Mouse (Mus musculus) T-helper 2 cell (primary cell): Measurements from ENCODE around the gene Spin1.
"Not testable (repeated sequence)": the region's sequence is repeated elsewhere in the genome, so short reads cannot be mapped to it uniquely, and the experiment has no call there.

Experiments used
- in situ Hi-C: fragments of 300-600 bp; cut with MboI, MseI; formaldehyde crosslinking; loops from one replicate; pipeline ENCODE4 v1.15.1; 2025; ENCODE audit warnings: high pct_unique_total_duplicates

The Spin1 gene

DNA sequence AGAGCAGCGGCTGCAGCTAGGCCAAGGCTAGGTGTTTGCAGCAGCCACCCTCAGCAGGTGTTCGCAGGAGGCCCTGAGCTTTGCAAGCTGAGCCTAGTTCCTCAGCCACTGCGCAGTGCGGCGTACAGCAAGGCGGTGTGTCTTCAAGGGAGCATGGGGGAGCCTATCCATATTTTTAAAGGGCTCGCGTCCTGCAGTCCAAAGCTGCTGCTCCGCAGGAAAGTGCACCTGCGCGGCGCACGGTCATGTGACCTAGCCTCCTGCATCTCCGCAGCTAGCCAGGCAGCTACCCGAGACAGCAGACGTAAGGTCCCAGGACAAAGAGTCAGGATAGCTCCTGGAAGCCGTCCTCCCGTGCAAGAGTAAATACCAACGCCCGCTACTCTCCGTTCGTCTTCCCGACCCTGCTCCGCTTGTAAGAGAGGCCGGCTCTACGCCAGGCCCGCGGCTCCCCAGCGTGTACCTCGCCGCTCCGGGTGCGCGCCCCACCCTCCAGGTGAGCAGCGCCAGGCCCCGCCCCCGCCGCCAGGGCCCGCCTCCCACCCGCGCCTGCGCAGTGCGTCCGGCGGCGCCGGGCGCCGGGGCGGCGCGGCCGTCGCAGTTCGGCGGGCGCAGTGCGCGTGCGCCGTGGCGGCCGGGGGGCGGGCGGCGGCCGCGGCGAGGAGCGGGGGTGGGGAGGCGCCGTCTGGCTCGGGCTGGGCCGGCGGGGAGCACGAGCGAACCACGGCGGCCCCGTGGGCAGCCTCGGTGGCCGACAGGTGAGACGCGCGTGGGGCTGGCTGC is at the start of gene Spin1:
TSS of gene Spin1 (plus strand) at position 648 of the 783 bp plus-strand sequence.
- in situ Hi-C loops = no loop called here

DNA sequence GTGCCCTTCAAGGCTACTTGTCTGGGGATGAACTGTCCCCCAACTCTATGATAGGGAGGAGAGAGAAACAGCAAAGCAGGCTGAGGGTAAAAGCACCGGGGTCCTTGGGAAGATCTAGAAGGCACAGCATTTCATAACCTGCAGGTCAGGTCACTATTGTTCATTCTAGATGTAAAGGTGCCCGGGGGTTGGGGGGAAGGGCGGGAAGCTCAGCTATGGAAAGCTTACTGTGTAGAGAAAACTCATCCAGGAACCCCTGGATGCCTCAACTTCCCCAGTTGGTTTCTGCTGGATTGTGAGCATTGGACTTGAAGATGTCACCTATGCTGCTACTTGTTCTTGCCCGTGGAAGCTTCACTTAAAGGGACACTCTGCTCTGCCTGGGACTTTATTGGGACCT is 49.7 kb upstream of the Spin1 start:
- in situ Hi-C loops = no loop called here

DNA sequence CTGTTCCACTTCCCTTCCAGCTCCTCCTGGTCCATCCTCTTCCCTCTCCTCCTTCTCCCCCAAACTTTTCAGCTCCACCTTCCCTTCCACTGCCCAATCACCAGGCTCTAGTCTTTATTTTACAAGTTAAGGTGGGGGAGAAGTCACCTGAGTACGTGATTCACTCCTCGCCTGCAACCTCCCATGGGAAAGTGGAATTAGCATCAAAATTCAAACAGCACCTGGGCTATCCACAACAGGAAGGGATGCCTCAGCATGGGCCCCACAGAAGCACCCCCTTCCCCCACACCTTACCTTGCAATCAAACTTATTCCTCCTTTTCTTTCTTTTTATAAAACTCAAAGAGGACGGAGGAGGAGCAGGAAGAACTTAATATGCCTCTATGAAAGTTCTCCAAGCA is 48.3 kb upstream of the Spin1 start:
- in situ Hi-C loops = no loop called here

DNA sequence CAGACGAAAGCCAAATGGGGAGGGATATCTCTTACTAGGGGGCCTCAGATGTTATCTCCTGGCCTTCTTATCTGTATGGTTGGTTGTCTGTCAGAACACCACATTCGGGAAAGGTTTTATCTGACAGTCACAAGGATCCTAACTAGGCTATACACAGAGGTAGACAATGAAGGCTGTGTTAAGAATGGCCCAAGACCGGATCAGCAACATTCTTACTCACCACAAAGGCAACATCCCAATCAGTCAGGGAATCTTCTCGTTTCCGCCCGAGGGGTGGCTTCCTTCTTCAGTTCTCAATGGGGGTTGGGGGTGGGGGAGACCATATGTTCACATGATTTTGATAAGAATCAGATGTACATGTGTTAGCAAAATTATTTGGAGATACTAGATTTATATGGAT is 37.7 kb upstream of the Spin1 start:
- in situ Hi-C loops = no loop called here

DNA sequence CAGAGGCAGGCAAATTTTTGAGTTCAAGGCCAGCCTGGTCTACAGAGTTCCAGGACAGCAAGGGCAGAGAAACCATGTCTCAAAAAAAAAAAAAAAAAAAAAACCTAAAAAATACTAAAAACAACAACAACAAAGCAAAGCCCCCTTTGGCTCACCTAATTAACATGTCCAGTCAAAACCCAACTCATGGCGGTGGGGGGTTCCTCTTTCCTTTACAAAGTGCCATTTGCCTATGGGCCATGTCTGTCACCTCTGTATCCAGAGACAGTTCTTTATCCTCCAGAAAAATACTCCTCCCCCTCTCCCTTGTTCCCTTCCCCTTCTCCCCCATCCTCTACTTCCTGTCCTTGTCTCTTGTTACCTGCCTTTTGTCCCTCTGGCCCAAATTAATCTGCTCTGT is 37.0 kb upstream of the Spin1 start:
- in situ Hi-C loops = no loop called here

DNA sequence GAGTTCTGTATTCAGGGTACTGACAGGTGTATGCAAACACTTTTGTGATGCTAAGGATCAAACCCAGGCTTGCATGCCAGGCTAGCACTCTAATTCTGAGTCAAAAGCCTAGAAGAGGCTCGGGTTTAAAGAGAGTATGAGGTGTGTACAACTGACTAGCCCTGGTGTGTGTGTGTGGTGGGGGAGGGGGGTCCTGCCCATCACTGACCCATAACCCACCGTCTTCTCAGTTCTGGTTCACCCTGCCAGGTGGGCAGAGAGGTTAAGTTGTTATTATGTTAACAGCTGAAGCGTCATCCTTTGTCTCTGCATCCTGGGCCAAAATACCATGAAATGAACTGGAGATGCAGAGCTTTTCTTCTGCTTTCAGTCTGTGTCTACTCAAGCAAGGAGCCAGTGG is 36.3 kb upstream of the Spin1 start:
- in situ Hi-C loops = no loop called here

DNA sequence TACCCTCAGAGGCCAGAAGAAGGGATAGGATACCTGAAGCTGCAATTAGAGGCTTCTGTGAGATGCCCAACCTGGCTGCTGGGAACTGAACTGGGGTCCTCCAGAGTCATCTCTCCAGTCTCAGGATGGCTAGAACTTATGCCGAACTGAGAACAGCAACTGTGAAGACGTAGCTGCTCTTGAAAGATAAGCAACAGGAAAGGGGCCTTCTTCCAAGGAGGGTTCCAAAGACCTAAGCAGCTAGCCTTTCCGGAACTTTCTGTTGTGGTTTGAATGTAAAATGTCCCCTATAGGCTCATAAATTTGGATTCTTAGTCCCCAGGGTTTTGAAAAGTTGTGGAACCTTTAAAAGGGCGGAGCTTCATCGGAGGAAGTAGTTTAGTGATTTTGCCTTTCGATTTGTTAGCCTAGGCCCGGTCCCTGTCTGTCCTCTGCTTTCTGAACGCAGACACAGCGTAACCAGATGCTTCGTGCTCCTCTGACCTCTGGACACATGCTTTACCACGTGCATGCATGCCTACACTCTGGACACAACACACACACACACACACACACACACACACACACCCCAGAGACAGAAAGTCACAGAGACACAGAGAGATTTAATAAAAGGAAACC is 29.5 kb upstream of the Spin1 start:
- in situ Hi-C loops = no loop called here

DNA sequence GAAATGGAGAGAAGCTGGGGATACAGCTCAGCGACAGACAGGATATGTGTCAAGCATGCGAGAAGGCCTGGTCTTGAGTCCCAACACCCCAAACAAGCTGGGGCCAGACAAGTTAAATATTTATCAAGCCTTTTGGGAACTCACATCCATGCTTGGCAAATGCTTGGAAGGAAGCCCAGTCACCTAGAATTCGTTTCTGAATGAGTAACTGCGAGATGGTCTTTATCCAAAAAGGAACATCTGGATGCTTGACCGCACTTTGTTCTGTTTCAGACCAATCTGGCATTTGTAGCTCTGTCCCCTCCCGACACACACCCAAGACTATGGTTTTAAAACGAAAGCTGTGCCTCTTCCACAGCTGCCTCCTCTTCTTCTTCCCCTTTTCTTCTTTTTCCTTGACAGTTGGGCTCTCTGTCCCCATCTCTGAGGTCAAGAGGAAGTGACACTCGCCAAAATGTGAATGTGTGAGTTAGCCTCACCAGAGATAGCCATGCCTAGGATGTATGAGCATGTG is 28.9 kb upstream of the Spin1 start:
- in situ Hi-C loops = no loop called here

DNA sequence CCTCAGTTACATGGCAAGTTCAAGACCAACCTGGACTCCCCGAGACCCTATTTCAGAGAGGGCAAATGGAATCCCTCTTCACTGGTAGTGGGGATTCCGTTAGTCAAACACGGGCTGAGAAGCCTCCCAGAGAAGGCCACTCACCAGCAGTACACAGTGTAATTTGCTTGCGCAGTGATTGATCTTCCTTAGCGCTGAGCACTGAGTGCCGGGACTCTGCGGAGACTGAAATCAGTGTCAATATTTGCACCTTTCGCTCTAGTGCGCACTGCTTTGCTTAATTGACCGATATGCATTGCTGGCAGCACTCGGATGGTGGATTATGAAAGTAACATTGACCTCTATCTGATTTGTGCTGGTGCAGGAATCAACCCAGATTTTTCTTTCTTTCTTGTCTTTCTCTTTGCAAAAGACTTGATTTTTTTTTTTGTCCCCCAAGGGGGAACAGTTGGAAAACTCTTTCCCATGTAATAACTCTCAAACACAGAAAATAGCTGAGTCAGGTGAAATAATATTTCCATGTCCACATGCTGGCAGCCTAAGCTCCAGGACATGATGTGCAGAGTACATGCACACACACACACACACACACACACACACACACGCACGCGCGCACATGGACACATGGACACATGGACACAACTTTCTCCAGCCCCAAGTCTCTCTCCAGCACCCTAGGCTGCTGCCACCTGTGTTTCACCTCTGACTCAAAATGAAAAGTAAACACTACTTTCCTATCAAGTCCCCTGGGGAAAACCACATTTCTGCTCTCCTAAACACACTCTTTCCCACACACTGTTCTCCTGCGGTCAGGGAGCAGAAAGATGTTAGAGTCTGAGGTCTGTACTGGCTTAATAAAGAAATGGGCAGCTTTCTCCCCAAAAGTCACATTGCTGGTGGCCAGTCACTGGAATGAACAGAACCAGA is 27.5 kb upstream of the Spin1 start:
- in situ Hi-C loops = no loop called here

DNA sequence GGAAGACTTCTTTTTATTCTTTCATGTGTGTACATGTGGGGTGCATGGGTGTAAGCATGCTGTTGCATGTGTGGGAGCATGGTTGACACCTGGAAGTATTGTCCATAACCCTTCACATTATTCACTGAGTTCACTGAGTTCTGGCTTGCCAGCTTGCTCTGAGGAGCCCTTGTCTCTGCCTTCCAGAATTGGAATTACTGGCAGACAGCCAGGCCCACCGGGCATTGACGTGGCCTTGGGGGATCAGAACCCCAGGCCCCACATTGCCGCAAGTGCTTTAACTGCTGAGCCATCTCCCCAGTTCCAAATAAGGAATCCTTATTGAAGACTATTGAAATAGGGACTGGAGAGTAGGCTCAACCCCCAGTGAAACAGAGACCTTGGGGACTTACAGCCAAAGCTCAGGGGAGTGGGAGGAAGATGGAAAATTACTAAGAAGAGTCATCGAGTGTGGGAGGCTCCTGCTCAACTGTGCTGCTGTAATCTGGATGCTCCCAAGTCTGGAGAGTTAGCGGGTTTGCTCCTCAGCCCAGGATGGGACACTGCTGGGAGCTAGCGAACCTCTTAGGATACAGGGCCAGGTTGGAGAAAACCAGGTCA is 26.5 kb upstream of the Spin1 start:
- in situ Hi-C loops = no loop called here

DNA sequence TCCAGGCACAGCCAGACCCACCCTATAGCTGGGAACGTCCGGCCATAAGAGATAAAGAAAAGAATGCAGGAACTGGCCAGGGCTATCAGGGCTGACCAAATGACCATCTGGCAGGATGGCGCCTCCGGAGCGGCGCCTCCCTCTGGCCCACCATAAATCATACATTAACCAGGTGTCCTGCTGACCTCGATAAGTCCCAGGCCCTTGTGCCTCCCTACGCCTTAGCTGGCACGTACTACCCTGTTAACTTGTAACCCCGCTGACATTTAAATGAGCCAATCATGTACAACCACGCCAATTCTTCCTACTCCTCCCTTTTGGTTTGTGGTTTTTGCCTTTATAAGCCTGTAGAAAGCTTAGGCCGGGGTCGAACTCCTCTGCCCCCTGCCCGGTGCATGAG is 24.5 kb upstream of the Spin1 start:
- in situ Hi-C loops = not testable (repeated sequence)

DNA sequence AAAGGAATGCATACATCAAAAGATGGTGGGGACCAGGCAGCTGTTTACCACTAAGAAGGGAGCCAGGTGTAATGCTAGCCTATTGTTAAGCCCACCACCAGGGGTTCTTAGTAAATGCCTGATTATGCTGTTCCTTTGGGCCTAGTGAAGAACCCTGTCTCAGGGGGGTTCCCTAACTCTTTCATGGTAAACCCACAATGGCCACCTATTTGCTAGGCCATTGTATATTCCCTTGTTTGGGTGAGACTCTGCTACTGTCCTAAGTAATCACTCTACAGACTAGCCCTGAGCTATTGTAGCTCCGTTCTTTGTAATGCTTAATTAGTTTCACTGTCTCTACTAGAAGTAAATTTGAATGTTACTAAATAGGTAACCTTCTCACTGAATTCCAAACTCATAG is 22.1 kb upstream of the Spin1 start:
- in situ Hi-C loops = not testable (repeated sequence)

DNA sequence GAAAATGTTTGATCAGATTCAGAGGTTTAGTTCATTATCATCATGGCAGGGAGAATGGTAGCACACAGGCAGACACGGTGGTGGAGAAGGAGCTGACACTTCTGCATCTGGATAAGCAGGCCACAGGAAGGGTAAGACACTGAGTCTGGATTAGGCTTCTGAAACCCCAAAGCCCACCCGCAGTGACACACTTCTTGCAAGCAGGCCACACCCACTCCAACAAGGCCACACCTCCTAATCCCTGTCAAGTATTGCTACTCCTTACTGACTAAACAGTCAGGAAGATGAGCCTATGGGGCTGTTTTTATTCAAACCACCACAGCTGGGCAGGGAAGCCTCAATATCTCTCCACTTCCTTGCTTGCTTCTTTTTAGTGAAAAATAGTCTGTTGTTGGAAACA is 19.9 kb upstream of the Spin1 start:
- in situ Hi-C loops = no loop called here

DNA sequence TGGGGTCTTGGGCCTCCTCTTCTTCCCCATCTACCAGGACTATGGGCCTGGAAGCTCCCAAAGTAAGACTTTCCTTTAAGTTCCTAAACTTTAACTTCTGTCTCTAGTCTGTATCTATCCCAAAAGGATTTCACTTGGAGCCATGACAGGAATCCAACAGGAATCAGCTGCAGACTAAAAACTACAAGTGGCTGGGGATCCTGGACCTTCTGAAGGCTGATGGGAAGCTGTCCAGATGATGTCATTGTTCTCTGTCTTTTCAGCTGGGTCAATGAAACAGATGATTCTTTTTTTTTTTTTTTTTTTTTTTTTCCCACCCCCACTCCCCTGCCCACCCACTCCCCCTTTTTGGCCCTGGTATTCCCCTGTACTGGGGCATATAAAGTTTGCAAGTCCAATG is 16.4 kb upstream of the Spin1 start:
- in situ Hi-C loops = no loop called here

DNA sequence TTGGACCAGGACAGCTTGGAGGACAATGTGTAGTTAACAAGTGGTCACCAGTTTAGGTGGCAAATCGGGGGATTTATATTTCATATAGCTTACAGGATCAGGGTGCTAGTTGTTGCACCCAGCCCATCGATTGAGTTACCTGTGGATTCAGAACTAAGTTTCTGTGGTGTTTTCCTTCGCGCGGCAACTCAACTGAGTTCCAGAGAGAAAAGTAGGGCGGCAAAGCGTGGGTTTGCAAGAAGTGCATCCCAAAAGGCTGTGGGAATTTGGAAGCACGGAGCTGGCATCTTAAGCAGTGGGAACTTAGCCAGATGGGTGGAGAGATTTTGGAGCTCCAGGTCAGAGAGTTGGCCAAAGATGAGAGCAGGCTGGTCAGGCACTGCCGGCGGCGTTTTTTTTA is 14.7 kb upstream of the Spin1 start:
- in situ Hi-C loops = no loop called here

DNA sequence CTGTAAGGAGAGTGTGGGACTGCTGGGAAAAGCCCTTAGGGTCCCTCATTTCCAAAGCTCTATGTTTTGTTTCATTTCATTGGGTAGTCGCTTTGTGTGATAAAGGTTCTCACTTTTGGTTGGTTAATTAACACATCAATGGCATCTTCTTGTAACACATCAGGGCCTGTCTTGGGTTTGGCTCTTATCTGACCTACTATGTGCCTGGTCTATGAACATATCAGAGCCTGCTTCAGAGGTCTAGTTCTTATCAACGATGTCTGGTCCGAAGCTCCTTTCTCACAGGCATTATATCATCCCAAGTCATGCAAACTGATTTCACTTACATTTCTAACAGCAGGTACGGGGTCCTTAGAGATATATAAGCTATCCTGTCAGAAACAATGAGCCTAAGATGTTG is 13.4 kb upstream of the Spin1 start:
- in situ Hi-C loops = no loop called here

DNA sequence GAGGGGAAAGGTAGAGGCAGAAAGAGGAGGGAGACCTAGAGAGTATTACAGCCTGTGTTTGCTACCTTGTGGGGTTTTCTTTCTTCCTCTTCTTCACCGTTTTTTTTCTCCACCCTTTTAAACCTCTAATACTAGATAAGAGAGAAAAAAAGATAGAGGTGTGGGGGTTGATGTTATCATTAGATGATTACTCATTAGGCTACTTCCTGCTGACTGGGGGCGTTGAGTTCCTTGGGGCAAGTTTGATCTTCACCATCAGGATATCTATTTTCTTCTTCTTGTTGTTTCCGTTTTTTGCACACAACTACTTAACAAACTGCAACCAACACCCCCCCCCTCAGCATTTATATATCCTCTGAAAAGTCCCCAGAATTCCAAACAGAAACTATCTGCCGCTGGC is 12.5 kb upstream of the Spin1 start:
- in situ Hi-C loops = no loop called here

DNA sequence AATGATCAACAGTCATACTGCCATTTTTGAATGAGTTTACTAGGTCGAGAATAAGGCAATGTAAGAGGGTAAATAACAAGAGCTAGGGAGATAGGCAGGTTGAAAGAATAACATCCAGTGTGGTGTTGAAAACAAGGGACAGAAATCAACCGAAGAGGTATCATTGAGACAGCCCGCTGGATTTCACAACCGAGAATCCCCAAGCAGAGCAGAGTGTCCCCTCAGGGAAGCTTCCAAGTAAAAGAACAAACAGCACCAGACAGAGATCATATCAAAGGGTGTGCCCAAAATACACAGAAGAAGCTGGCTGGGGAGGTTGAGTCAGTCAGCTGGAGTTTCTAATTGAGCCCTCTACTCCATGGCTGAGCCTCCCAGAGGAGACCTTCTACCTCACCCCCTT is 11.6 kb upstream of the Spin1 start:
- in situ Hi-C loops = no loop called here

DNA sequence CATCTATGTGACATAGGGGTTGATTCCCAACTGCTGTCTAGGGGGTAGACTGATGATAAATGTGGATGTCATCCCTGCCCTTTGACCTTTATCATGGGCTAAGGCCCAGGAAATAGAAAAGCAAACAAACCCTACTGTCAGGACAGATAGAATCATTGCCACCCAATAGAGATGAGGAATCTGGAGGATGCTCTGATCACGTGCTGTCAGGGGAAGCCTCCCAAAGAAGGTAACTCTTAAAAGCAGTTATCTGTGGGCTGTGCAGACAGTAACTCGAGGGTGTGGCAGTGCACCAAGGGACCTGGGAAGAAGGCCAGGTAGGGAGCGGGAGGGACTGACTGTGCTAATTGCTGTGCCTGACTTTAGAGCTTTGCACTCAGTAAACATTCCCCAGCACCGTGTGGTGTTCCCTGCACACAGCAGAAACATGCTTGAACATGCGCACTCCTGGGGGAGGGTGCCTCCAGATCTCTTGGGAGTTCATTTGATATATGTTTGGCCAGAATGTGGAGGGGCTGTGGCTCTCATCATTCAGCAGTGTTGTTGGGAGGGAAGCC is 10.5 kb upstream of the Spin1 start:
- in situ Hi-C loops = loop anchor here (10.0 kb wide), 3 partner anchors 135 to 1665 kb away; partner anchors contain the start of gene Ippk

DNA sequence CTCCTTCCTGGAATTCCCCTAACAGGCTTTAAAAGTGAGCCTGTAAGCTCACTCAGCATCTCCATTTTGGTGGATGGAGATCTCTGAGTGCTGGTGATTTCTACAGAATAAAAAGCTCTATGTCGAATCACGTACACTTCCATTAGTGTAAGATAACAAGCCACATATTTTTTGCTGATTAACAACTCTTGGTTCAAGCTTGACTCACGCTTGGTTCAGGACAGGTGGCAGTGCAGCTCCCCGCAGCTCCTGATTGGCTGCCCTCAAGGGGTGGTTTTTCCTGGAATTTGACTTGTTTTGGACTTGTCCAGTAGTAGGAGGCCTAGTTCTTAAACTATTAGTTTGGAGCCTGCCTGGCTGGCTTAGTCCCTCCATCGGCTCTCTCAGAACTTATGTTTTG is 7.2 kb upstream of the Spin1 start:
- in situ Hi-C loops = loop anchor here (10.0 kb wide), 3 partner anchors 139 to 1669 kb away; partner anchors contain the start of gene Ippk
